Mouse (Mus musculus) kidney, postnatal 36 days (tissue): ENCODE measurements at regions not wholly inside any gene's neighbourhood (a gene's known extent, or its start where the extent isn't known, plus 50 kb on each side); places are given as distances from the start of the nearest gene placed in this dataset.
A peak's percentile ranks its signal among the peaks of the same experiment; 100 is the strongest.

ENCODE experiments used
- DNase-seq, 2 experiments: peaks; one replicate each; pipeline ENCODE4 v3.0.0; 2021 to 2022; ENCODE audit warnings: mixed read lengths in 2 of 2

DNA sequence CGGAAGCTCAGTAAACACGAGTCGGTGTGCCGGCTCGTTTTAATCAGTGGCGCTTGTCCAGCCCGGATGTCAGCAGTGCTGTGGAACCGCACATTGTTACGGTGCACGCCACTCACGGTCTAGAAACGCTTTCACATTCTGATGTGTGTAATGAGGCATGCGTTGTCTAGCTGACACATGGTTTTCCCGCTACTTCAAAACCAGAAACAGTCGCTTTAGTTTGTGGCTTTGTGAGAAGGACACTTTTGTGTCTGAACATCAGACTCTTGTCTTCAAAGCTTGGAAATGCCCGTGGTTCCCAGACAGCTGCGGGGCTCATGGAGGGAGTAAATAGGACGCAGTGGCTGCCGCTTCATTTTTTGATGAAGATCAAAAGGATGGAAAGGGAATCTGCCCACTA is 77.0 kb upstream of the Lgr5 start:
- peak; percentile 1 to 27 for DNase-seq

DNA sequence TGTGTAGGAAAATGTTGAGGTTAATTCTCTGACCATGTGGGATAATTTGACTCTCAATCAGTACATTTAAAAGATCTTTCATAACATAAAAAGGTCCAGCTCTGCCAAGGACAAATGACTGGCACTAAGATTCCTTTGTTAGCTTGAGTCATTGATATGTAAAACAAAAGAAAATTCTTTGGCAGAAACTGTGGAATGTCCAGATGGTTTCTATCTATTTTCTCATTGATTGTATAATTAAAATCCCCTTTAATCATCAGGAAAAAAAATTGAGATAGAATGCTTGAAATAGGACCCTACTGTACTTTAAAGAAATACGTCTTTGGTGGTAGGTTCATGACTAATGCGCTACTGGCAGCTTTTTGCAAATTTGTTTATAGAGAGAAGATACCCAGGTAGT is 89.1 kb upstream of the Lgr5 start:
- no peak for DNase-seq

DNA sequence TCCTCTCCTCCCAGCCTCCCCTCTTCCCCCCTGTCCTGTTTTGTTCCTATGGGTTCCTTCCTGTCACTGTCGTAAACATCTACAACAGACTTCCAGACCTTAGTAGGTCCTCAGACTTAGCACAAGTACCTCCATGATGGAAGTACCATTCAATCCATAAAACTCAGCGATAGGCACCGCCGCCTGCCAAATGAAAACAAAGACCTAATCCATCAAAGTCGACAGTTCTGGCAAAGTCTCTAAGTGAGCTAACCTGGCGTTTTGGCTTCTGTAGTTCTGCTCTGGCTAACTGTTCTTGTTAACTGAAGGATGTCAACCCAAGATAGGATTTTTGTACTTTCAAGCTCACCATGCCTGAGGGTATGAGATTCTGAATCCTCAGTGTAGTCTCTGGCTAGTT is 93.5 kb upstream of the Lgr5 start:
- DNase-seq, result no peak

DNA sequence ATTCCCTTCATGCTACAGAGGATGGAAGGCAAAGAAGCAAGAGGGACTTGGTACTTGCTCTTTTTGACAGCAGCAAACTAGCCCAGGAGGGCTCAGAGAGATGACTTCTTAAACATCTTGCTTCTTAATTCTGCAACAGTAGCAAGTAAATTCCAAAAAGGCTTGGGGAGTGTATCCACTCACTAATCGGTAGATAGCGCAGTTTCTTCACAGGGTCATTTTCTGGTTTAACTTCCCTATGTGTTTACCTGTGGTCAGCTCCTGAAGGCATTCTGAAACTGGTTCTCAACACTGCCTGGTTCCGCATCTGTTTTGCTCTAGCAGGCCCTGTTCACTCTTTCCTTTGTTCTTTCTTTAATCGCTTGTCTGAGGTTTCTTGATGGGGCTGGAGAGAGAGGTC is 104.4 kb upstream of the Lgr5 start:
- DNase-seq, result no peak

DNA sequence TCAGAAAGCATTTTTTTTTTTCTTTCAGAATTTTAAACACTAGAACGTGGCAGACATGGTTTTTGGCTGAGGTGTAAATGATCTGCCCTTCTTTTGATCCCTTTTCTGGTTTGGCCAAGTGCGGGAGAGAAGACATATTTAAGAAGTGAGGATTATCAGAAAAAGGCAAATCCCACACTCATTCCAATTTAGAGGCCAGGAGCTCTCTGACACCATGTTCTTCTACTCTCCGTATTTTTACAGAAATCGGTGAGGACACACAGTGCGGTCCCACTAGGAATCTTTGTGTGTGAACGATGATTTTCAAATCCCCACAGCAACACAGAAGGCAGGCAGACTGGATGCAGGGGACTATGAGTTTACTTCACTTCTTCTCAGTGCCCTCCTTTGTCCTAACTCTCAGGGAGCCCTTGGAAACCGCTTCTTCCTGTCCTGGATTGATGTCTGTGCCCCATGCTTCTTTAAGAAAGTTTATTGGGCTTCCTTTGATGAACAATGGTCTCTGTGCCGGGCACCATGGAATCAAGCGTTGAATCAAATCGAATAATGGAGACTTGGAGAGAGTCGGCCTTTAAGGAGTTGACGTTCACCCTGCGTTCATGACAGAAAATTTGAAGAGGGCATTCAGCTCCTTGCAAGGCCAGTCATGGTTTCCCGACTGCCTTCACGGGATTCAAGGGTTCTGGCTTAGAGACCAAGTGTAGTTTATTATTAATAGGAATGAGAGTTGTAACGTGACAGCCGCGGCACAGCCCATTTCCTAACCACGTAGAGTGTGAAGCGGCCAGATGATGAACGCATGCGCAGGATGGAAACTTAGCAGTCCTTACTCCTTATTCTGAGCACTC is 106.6 kb upstream of the Lgr5 start:
- DNase-seq, result no peak

DNA sequence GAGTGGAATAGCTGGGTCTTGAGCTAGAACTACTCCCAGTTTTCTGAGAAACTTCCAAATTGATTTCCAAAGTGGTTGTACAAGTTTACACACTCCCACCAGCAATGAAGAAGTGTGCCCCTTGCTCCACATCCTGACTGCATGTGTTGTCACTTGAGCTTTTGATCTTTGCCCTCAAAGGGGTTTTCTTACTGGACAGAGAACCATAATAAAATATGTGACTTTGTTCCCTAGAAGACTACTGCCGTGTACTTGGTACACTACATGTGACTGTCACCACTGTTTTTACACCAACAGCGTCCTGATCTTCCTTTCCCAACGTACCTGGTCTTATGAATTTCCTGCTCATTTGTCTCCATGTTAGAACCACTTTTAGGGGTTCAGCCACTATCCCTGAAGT is 114.3 kb upstream of the Tspan8 start:
- no peak for DNase-seq

DNA sequence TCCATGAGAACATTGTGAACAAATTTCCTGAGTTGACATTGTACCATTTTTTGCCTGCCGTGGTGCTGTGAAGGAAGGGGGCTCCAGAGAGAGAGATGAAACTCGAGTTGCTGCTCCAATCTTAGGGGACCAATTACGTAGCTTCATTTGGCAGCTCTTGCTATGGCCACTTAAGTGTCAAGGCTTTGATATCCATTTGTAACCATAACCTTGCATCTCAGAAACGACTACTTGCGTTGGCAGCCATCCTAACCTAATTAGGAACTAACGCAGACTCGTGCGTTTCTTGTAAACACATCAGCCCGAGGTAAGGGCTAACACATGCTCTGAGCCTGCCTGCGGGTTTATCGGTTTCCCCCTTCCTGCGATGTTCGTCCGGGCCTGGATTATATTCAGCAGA is 108.0 kb upstream of the Tspan8 start:
- DNase-seq, result no peak

DNA sequence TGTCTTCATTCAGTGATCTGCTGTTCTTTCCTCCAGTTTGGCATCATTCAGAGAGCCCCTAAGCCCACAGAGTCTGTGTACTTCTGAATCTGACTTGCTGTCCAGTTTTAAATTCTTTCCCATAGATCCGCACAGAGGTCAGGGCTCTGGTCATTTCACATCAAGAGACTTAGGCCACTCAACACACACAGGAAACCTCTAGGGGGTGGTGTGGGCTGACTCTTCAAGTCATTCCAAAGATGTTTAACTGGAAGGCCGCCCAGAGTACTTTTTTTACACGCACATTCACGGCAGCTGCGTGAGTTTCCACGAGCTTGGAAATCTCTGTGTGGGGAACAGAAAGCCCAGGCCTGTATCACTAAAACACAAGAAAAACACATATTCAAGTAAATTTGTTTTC is 102.7 kb upstream of the Tspan8 start:
- DNase-seq, result peak; percentile 52 to 71

DNA sequence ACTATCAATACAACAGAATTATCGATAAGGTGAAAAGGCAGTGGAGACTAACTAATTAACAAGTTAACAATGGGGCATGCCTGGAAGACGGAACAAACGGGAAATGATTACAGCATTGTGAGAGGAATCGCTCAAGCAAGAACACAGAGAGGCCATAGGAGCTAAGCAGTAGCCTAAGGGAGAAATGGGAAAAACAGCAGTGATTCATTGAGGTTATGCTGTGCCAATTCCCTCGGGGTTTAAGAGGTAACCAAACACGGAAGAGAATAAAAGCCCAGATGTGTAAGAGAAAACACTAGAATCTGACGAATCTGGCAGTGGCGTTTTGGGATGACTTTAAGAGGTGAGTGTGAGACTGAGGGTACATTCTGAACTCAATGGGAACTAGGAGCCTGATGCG is 100.5 kb upstream of the Tspan8 start:
- no peak for DNase-seq

DNA sequence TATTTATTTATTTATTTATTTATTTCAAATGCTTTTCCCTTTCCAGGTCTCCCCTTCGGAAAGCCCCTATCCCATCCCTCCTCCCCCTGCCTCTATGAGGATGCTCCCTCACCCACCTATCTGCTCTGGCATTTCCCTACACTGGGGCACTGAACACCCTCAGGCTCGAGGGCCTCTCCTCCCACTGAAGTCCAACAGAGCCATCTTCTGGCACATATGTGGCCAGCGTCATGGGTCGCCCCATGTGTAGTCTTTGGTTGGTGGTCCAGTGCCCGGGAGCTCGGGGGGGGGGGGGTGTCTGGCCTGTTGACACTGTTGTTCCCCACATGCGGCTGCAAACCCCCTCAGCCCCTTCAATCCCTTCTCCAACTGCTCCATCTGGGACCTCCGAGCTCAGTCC is 99.6 kb upstream of the Tspan8 start:
- DNase-seq, result no peak

DNA sequence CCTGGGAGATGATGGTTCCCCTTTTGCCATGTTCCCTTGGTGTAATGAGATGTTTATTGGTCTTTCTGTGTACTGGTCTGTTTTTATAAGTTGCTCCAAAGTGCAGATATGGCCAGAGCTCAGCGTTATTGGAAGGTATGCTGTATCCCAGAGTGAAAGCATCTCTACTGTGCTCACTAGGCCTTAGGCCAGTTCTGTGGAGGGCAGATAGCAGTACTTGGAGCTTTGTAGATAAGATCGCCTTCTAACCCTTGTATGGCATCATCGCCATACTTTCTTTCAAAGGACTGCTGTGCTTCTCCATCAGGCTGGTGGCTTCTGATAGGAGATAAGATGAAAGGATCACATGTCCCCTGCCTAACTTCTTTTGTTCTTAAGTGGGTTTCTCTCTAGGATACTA is 94.0 kb upstream of the Tspan8 start:
- DNase-seq, result no peak

DNA sequence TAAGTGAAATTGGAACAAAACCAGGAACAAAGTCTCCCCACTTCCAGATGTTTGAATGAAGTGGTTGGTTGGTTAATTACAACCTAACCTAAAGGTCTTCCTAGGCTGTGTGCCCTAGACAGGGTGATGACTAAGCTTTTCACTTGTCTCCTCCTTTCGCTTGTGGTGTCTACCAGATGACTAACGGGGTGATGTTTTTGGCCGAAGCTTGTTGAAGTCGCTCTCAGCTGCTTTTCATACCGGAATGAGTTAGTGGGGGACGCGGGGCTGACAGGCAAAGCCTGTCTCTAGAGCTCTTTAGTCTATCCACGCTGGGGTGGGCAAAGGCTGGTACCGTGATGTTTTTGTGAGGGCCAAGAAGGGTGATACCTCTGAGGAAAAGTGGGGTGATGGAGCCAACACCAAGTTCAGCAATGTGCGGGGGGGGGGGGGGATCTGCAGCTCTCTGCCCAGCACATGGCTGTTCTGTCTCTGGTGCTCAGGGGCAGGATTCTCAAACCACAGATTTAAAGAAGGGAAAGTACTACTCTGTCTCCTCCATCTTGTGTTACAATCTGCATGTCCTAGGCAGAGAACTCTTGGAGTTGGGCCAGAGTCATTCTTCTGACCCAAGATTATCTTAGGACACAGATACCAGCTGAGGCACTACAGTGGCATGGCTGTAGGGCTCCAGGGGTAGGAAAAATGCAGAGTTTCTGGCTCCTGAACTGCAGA is 73.8 kb upstream of the Tspan8 start:
- no peak for DNase-seq

DNA sequence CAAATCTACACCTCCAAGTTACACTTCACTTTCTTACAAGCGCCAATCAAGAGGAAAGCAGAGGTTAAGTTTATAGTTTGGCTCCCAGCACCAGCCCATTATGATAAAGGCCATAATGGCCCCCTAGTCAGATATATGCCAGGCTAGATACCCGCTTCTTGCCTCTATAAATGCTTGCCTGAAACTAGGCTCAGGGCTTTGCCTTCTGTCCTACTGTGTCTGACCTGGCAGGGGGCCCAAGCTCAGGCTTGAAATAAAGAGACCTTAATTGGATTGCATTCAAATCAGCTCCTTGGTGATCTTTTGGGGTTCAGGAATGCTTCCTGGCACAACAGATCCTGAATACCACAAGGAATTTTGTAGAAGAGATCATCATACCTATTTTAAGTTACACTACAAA is 66.8 kb upstream of the Tspan8 start:
- no peak for DNase-seq

DNA sequence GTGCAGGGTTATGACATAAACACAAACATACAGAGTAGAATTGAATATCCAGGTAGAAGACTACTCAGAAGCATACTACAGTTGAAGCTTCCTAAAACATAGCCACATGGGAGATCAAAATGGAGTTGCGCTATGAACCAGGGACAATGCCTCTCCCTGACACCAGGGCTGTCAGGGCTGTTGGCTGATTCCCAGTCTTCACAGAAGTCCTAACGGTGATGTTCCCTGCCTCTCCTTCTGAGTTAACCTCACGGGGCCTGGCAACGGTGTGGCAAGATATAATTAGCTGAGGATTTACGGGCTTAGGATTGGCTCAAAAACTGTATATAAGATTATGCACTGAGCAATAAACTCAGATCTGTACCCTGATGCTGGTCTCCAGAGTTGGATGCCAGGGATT is 66.4 kb upstream of the Tspan8 start:
- no peak for DNase-seq

DNA sequence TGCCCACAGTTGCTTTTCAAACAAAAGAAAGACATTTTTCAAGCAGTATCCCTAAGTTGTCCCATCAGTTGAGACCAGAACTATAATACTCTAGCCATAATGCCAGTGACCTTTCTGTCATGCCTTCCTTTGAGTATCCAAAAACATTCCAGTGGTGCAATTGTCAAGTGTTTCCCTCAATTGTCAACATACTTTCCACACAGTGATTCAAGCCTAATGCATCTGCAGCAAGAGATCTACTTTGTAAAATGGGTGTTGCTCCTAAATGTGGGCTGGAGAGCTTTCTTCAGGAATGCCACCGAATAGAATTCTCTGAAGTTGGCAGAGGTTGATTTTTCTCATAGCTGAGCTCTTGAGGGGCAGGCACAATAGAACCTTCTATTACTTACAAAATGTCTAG is 58.0 kb upstream of the Tspan8 start:
- no peak for DNase-seq
